Mouse (Mus musculus): ENCODE measurements around the gene Tmem63c. TPM values are rescaled to one million over a fixed set of nuclear protein-coding genes. Genes with fewer than 3 reads are reported as not detected.

Gene Tmem63c
- polyA plus RNA-seq, 1 experiment from 2014 or later, result 1.6 TPM

DNA sequence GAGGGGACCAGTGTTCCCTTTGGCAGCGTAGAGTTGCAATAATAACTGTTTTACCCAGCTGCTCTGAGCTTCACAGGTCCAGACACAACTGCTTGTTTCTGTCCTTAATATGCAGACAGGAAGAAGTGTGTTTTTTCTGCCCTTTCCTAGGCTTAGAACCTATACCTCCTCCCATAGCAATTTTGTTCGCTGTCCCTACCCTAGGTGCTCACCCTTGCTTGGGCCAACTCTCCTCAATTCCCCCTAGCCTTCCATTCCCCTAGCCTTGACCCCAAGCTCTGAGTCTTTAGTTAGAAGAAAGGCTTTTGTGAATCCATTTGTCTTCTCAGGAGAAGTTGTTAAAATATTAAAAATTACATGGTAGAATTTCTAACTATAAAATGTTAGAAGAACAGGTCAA lies 117.6 kb downstream of the Tmem63c start:
- Histone ChIP-seq H3K9ac (no peak overlapping the region), H3K27me3 (no peaks in the 10 kb centered on the region), H3K36me3 (ENCODE audit: poor library complexity, severe bottlenecking) (peaks cover 18% of the 10 kb centered on the region), H3K4me1 (peaks cover 7% of the 10 kb centered on the region; the same call in 1 of the 2 replicates), H3K27ac (no peak overlapping the region), H3K9me3 (replicated peaks) (no peaks in the 10 kb centered on the region), H3K4me2 (no peak overlapping the region), H3K4me3 (no peak overlapping the region)
- WGBS, result 42% methylated on average over 2 of the region's 2 CpGs
- ATAC-seq, result 0 out of 2 replicates have a peak, but pooled peaks have one; percentile 10

Small RNA genes lying within 50 kb of the gene (microRNA-seq; reads per million reads assigned to microRNA genes)
- gene Gm25847, result not detected

Other genes starting within 250 kb of the Tmem63c start
- 54.2 and 54.8 TPM in 2 replicates for gene Irf2bpl, start 136.5 kb upstream of the Tmem63c start, polyA plus RNA-seq (2015; fragmentation: Nextera tagmentation; extraction: Ambion mirVana)
- gene Cipc, start 74.3 kb upstream of the Tmem63c start, polyA plus RNA-seq (2015; fragmentation: Nextera tagmentation; extraction: Ambion mirVana), result 46.1 and 53.1 TPM in 2 replicates
- 2.3 and 2.7 TPM in 2 replicates for gene Zdhhc22, start 30.9 kb upstream of the Tmem63c start, polyA plus RNA-seq (2015; fragmentation: Nextera tagmentation; extraction: Ambion mirVana)
- 0.66 and 1.0 TPM in 2 replicates for gene Ngb, start 81.2 kb downstream of the Tmem63c start, polyA plus RNA-seq (2015; fragmentation: Nextera tagmentation; extraction: Ambion mirVana)
- 27.2 and 29.5 TPM in 2 replicates for gene Gstz1, start 125.8 kb downstream of the Tmem63c start, polyA plus RNA-seq (2015; fragmentation: Nextera tagmentation; extraction: Ambion mirVana)
- gene Pomt2, start 126.6 kb downstream of the Tmem63c start, polyA plus RNA-seq (2015; fragmentation: Nextera tagmentation; extraction: Ambion mirVana), result 10.5 and 12.0 TPM in 2 replicates
- gene Samd15, start 178.4 kb downstream of the Tmem63c start, polyA plus RNA-seq (2015; fragmentation: Nextera tagmentation; extraction: Ambion mirVana), result 1.3 and 2.5 TPM in 2 replicates
- gene Tmed8, start 179.1 kb downstream of the Tmem63c start, polyA plus RNA-seq (2015; fragmentation: Nextera tagmentation; extraction: Ambion mirVana), result 2.6 and 3.5 TPM in 2 replicates
- gene Noxred1, start 217.4 kb downstream of the Tmem63c start, polyA plus RNA-seq (2015; fragmentation: Nextera tagmentation; extraction: Ambion mirVana), result 1.5 and 1.6 TPM in 2 replicates
- 68.8 and 73.3 TPM in 2 replicates for gene Vipas39, start 244.9 kb downstream of the Tmem63c start, polyA plus RNA-seq (2015; fragmentation: Nextera tagmentation; extraction: Ambion mirVana)
- 216 and 228 TPM in 2 replicates for gene Ahsa1, start 245.1 kb downstream of the Tmem63c start, polyA plus RNA-seq (2015; fragmentation: Nextera tagmentation; extraction: Ambion mirVana)